Mouse (Mus musculus): Measurements from ENCODE around the gene Ntn3.

Ntn3 gene

GRCm38 (mm10) chr17:24209043-24209915 lies at the start of gene Ntn3:
Gene Ntn3 (minus strand): TSS chr17:24209531.
- DNase-seq (ENCODE audit: extremely low read depth, insufficient read length, low spot score): no peak

DNA sequence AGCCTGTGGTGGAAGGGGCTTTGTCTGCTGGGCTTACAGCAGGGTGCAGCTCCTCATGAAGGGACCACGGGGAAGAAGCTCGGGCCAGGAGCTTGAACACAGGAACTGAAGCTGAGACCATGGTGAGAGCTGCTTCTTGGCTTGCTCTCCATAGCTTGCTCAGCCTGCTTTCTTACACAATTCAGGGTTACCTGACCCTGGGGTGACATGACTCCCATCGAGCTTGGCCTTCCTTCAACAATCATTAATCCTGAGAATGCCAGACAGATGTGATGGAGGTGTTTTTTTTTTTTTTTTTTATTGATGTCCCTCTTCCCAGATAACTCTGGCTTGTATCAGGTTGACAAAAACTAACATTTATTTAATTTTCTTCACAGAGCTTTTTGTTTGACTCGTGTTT lies 49.6 kb upstream of the Ntn3 start:
- no peak for DNase-seq (ENCODE audit: extremely low read depth, insufficient read length, low spot score)

GRCm38 (mm10) chr17:24252329-24252728 lies 43.0 kb upstream of the Ntn3 start:
- DNase-seq (ENCODE audit: extremely low read depth, insufficient read length, low spot score): no peak

GRCm38 (mm10) chr17:24251320-24252069 lies 42.2 kb upstream of the Ntn3 start, which contains the start of gene Ccnf:
Gene Ccnf (minus strand): TSS chr17:24251484.
- peak; percentile 99 for DNase-seq (ENCODE audit: extremely low read depth, insufficient read length, low spot score)

GRCm38 (mm10) chr17:24250988-24251319 lies 41.6 kb upstream of the Ntn3 start:
- no peak for DNase-seq (ENCODE audit: extremely low read depth, insufficient read length, low spot score)

DNA sequence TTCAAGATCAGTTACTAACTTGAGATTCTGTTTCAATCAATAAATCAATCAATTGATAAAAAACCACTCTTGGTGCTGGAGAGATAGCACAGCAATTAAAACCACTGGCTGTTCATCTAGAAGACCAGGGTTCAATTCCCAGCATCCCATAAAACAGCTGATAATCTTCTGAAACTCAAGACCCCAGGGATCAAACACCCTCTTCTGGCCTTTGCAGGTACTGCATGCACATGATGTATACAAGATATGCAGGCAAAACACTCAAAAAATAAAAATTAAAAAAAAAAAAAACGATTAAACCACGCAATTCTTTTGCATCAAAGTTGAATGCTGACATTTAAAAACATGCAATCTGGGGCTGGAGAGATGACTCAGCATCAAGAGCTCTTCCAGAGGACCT lies 39.3 kb upstream of the Ntn3 start:
- no peak for DNase-seq (ENCODE audit: extremely low read depth, insufficient read length, low spot score)

DNA sequence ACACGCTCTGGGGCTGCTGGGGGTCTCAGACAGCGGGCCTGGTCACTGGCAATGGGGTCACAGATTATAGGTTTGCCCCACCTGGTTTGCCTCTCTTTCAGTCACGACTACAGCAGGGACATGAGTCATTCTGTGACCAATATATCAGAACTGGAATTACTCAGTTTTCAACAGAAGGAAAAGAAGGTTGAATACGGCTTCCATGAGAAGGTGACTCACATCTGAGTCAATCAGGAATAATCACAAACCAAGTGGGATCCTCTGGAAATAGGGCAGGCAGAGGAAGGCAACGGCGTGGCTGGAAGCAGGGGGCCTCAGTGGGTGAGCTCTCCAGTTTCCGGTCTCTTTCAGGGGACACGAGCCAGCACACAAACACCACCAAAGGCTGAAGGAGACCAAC lies 34.7 kb upstream of the Ntn3 start:
- peak; percentile 62 for DNase-seq (ENCODE audit: extremely low read depth, insufficient read length, low spot score)

DNA sequence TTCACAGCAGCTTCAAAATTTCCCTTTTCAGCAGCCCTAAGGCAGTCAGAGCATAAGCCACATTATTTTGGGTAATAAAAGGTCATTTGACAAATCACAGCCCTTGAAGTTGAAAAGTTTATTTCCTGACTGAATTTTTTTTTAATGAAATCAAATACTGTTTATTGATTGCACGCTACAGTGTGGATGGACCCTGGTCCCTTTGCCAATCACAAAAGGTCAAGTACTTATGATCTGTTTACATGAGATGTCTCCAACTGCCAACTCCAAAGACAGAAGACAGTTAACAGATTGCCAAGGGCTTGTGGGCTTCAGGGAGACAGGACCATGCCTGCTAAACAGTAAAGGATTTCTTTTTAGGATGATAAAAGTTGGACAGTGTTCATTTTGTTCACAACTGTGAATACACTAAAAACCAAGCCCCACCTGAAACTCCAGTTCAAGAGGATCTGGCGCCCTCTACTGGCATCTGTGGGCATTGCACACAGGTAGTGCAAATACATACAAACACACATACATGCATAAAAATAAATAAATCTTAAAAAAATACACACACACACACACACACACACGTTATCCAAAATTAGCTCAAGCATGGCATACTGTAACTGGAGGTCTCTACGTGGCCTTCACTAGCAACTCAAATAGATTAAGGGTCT lies 34.1 kb upstream of the Ntn3 start:
- no peak for DNase-seq (ENCODE audit: extremely low read depth, insufficient read length, low spot score)

DNA sequence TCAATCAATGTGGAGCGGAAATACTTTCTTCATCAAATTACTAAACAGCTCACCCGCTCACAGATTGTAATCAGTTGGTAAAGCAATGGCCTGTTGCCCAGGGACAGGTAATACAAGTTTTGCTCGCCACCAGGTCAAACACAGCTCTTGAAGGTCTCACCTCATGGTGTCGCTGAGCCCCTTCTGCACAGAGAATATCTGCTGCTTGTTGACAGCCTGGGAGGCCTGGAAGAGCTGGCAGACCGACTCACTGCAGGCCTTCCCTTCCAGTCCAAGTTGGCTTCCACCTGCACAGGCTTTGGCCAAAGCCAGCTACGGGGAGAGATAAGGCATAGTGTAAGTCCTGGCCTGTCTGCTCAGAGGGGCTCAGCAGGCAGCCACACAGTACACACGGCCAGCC lies 27.6 kb upstream of the Ntn3 start:
- no peak for DNase-seq (ENCODE audit: extremely low read depth, insufficient read length, low spot score)

DNA sequence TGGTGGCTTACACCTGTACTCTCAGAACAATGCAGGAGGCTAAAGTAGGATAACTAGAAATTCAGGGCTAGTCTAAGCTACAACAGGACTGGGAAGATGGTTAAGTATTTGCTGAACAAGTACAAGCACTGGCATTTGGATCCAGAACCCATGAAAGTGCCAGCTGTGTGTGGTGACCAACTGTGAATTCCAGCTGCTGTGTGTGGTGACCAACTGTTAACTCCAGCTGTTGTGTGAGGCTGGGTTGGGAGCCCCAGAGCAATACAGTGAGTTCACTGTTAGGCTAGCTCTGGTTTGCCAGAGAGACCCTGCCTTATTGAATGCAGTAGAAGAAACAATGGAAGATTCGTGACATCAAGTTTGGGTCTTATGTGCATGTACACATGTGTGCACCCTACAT lies 27.1 kb upstream of the Ntn3 start:
- DNase-seq (ENCODE audit: extremely low read depth, insufficient read length, low spot score): no peak

DNA sequence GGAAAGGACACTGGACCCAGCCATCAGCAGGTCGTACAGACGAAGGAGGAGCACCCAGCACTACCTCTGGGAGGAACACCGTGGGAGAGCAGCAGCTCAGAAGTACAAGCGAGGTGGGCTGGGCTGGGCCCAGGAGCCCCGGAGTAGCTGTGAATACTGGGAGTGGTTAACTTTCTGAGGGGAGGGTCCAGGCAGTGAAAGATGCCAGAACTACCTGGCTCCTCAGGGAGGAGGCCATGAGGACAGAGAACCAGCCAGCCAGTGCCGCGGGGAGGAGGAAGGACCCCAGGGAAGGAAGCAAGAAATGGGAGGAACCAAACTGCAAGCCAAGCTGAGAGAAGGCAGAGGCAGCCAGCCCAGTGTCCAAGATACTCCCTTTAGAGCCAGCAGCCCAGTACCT lies 18.6 kb upstream of the Ntn3 start:
- no peak for DNase-seq (ENCODE audit: extremely low read depth, insufficient read length, low spot score)

DNA sequence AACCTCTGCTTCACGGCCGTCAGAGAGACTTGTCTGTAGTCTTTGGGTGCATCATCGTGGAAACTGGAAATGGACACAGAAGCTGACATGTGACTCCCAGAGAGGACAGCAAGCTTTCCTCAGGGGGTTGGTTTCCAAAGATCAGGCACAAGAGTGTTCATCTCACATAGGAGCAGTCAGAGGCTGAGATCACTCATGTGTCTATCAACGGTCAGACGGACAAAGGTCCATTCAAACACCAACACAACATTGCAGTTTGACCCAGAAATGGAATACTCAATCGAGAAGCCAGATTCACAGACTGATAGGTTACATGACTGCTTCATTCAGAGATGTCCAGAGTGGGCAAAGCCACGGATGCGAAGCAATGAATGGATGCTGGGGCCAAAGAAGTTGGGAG lies 17.4 kb upstream of the Ntn3 start:
- no peak for DNase-seq (ENCODE audit: extremely low read depth, insufficient read length, low spot score)

DNA sequence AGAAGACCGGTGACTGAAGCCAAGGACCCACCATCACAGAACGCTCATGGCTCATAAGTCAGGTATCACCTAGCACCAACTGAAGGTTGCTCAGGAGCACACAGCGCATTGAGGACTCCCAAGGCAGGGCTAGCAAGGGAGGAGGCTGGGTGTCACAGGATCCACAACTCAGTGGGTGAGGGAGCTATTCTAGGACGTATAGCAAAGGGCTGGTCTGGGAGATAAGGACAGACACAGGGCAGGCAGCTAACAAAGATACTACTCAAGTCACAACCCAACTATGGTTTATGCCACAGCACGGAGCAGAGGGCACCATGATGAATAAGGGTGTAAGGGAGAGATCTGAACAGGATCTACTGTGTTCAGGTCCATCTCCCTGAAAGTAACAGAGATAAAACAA lies 16.5 kb upstream of the Ntn3 start:
- DNase-seq (ENCODE audit: extremely low read depth, insufficient read length, low spot score): no peak

GRCm38 (mm10) chr17:24224741-24225140 lies 15.4 kb upstream of the Ntn3 start:
- no peak for DNase-seq (ENCODE audit: extremely low read depth, insufficient read length, low spot score)

DNA sequence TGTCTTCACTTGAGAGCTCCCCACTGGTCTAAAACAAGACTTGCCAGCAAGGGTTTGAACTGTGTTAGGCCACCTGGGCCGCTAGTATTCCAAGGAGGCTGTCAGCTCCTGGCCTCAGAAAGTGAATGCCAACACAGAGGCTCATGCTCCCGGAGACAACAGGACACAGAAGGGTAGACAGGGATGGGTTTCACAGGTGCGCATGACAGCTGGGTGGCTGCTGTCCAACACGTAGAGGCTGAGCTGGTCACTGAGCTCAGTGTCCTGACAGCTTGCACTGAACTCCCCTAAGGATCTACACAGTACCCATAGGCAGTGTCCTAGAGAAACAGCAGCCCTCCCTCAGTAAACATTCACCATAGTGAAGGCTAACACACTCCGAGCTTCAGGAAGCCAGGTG lies 14.2 kb upstream of the Ntn3 start:
- DNase-seq (ENCODE audit: extremely low read depth, insufficient read length, low spot score): no peak

GRCm38 (mm10) chr17:24222653-24223052 lies 13.3 kb upstream of the Ntn3 start:
- DNase-seq (ENCODE audit: extremely low read depth, insufficient read length, low spot score): no peak

GRCm38 (mm10) chr17:24220435-24221411 lies 11.4 kb upstream of the Ntn3 start, which contains the start of gene Tedc2:
Gene Tedc2 (minus strand): TSS chr17:24220851.
- peak; percentile 97 for DNase-seq (ENCODE audit: extremely low read depth, insufficient read length, low spot score)

GRCm38 (mm10) chr17:24216836-24217235 lies 7.5 kb upstream of the Ntn3 start:
- DNase-seq (ENCODE audit: extremely low read depth, insufficient read length, low spot score): no peak

DNA sequence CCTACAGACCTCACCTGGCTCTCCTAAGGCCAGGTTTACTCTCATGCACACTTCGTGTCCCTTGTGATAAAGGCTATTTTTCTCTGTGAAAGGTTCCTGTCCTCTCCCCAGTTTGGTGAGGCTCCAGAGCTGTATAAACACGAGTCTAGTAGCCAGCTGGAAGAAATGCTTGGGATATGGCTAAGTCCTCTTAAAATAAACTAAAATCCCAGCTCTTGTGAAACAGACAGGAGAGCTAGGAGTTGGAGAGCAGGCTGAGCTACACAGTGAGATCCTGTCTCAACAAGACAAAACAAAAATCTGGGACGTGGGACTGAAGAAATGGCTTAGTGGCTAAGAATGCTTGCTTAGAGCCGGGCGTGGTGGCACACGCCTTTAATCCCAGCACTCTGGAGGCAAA lies 3.9 kb upstream of the Ntn3 start:
- no peak for DNase-seq (ENCODE audit: extremely low read depth, insufficient read length, low spot score)

DNA sequence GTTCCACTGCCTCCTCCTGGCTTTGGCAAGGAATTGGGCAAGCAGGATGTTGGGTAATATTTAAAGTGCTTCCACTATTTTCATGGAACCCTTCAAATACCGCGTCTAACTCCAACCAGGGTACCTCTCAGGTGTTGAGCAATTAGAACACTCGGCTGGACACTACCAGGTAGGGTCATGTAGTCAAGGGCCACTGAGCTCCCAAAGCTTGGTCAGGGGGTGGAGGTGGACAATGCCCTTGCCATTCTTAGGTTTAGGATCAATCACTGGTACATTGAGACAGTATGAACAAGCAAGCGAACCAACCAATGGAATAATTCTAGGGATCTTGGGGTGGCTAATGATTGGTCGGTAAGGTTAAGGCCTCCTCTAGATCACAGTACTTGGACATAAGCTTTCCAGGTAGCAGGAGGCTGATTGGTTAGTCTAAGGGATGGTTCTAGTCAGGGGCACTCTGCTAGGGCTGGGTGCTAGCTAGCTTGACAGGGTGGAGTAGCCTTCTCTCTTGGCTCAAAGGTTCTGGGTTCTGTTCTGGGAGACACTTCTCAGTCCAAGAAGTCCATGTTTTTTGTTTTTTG lies 3.2 kb upstream of the Ntn3 start:
- DNase-seq (ENCODE audit: extremely low read depth, insufficient read length, low spot score): no peak

All from 3134 (cell line).